Mouse (Mus musculus) MEL (cell line): ENCODE measurements around the gene Ss18l2. TPM values are rescaled to one million over a fixed set of nuclear protein-coding genes. Genes with fewer than 3 reads are reported as not detected.
A peak's percentile ranks its signal among the peaks of the same experiment; 100 is the strongest.

Experiments
- DNase-seq: peaks from one replicate; pipeline ENCODE4 v3.0.0; 2011; ENCODE audit warnings: low read depth, low spot score
- H3K27ac ChIP-seq: 2 replicates; pipeline ENCODE4 v1.5.1; 2012; ENCODE audit warnings: low read depth, mild to moderate bottlenecking, control low read depth, low read length, moderate library complexity; ENCODE audit not compliant: control insufficient read depth
- H3K27me3 ChIP-seq, 2 experiments: fragments of 150-350 bp in 1 of 2; sonication (generic) in 1 of 2; 2 replicates each; pipeline ENCODE4 v1.6.1; 2012; ENCODE audit warnings: low read length in 2 of 2, mild to moderate bottlenecking in 2 of 2, improper control_type of control experiment in 1 of 2, moderate library complexity in 1 of 2; ENCODE audit not compliant: insufficient read depth in 2 of 2, control insufficient read depth in 1 of 2
- H3K36me3 ChIP-seq, 2 experiments: 2 replicates each; pipeline ENCODE4 v1.6.1; 2012 to 2014; ENCODE audit warnings: low read length in 2 of 2, improper control_type of control experiment in 1 of 2, inconsistent platforms in 1 of 2, mild to moderate bottlenecking in 1 of 2; ENCODE audit not compliant: insufficient read depth in 2 of 2, control insufficient read depth in 1 of 2
- H3K4me1 ChIP-seq, 2 experiments: fragments of 150-350 bp in 1 of 2; sonication (generic) in 1 of 2; 2 replicates each; pipeline ENCODE4 v1.6.1; 2012; ENCODE audit warnings: low read length in 2 of 2, improper control_type of control experiment in 1 of 2, mild to moderate bottlenecking in 1 of 2; ENCODE audit not compliant: insufficient read depth in 2 of 2, control insufficient read depth in 1 of 2
- H3K4me3 ChIP-seq, 2 experiments: fragments of 150-350 bp in 1 of 2; sonication (generic) in 1 of 2; 2 replicates each; pipeline ENCODE4 v1.5.1; 2012; ENCODE audit warnings: low read depth in 2 of 2, low read length in 2 of 2, mild to moderate bottlenecking in 2 of 2, moderate library complexity in 2 of 2, control low read depth in 1 of 2, improper control_type of control experiment in 1 of 2; ENCODE audit not compliant: control insufficient read depth in 1 of 2, insufficient read depth in 1 of 2
- H3K79me2 ChIP-seq: 2 replicates; pipeline ENCODE4 v1.6.1; 2012; ENCODE audit warnings: mild to moderate bottlenecking, low read length, moderate library complexity; ENCODE audit not compliant: control insufficient read depth, poor library complexity, insufficient read depth
- H3K9ac ChIP-seq: 2 replicates; pipeline ENCODE4 v1.6.1; 2012; ENCODE audit warnings: low read depth, mild to moderate bottlenecking, control low read depth, low read length, moderate library complexity; ENCODE audit not compliant: control insufficient read depth, poor library complexity, severe bottlenecking
- H3K9me3 ChIP-seq: fragments of 150-350 bp; sonication (generic); replicated peaks from 2 replicates; pipeline ENCODE4 v1.6.1; 2012; ENCODE audit warnings: mild to moderate bottlenecking, low read length, improper control_type of control experiment, moderate library complexity; ENCODE audit not compliant: insufficient read depth
- CHD2 ChIP-seq: IDR thresholded peaks from 2 replicates; pipeline ENCODE4 v1.6.1; 2011; ENCODE audit warnings: low read length, improper control_type of control experiment
- CTCF ChIP-seq, 3 experiments: IDR thresholded peaks in 2 of 3; conservative IDR thresholded peaks in 1 of 3; 2 replicates each; pipeline ENCODE4 v1.5.1; 2011 to 2012; ENCODE audit warnings: low read length in 3 of 3, low read depth in 2 of 3, mild to moderate bottlenecking in 2 of 3, improper control_type of control experiment in 1 of 3, inconsistent platforms in 1 of 3, mixed read lengths in 1 of 3, moderate library complexity in 1 of 3; ENCODE audit not compliant: control insufficient read depth in 1 of 3, insufficient read depth in 1 of 3, poor library complexity in 1 of 3, severe bottlenecking in 1 of 3
- EP300 ChIP-seq, 2 experiments: IDR thresholded peaks; 2 replicates each; pipeline ENCODE4 v1.6.1; 2011; ENCODE audit warnings: improper control_type of control experiment in 2 of 2, low read length in 2 of 2, low read depth in 1 of 2, mild to moderate bottlenecking in 1 of 2
- HCFC1 ChIP-seq: IDR thresholded peaks from 2 replicates; pipeline ENCODE4 v1.6.1; 2012; ENCODE audit warnings: low read depth, mild to moderate bottlenecking, inconsistent platforms, low read length, improper control_type of control experiment, moderate library complexity
- MAFK ChIP-seq: IDR thresholded peaks from 2 replicates; pipeline ENCODE4 v1.6.1; 2011; ENCODE audit warnings: low read depth, mild to moderate bottlenecking, low read length, improper control_type of control experiment, borderline replicate concordance
- NELFE ChIP-seq: IDR thresholded peaks from 2 replicates; pipeline ENCODE4 v1.6.1; 2011; ENCODE audit warnings: low read depth, low read length, improper control_type of control experiment
- POLR2A ChIP-seq, 2 experiments: IDR thresholded peaks; 2 replicates each; pipeline ENCODE4 v1.6.1; 2011 to 2012; ENCODE audit warnings: low read length in 2 of 2, mild to moderate bottlenecking in 2 of 2, control low read depth in 1 of 2, improper control_type of control experiment in 1 of 2, low read depth in 1 of 2, moderate library complexity in 1 of 2; ENCODE audit not compliant: control insufficient read depth in 1 of 2, insufficient read depth in 1 of 2, poor library complexity in 1 of 2
- POLR2AphosphoS2 ChIP-seq: IDR thresholded peaks from 2 replicates; pipeline ENCODE4 v1.6.1; 2011; ENCODE audit warnings: low read length, improper control_type of control experiment
- SIN3A ChIP-seq: IDR thresholded peaks from 2 replicates; pipeline ENCODE4 v1.6.1; 2012; ENCODE audit warnings: low read length, improper control_type of control experiment, inconsistent platforms
- SMC3 ChIP-seq: IDR thresholded peaks from 2 replicates; pipeline ENCODE4 v1.6.1; 2011; ENCODE audit warnings: low read depth, low read length, improper control_type of control experiment
- TCF12 ChIP-seq: IDR thresholded peaks from 2 replicates; pipeline ENCODE4 v1.6.1; 2014; ENCODE audit warnings: low read depth, mild to moderate bottlenecking, inconsistent platforms, low read length, improper control_type of control experiment, moderate library complexity
- USF1 ChIP-seq: IDR thresholded peaks from 2 replicates; pipeline ENCODE4 v1.6.1; 2014; ENCODE audit warnings: low read depth, mild to moderate bottlenecking, inconsistent platforms, low read length, improper control_type of control experiment, moderate library complexity
- USF2 ChIP-seq, 2 experiments: IDR thresholded peaks; 2 replicates each; pipeline ENCODE4 v1.6.1; 2011 to 2012; ENCODE audit warnings: improper control_type of control experiment in 2 of 2, low read length in 2 of 2, borderline replicate concordance in 1 of 2, inconsistent platforms in 1 of 2, low read depth in 1 of 2, mild to moderate bottlenecking in 1 of 2; ENCODE audit not compliant: insufficient read depth in 1 of 2
- ZKSCAN1 ChIP-seq: IDR thresholded peaks from 2 replicates; pipeline ENCODE4 v1.6.1; 2012; ENCODE audit warnings: low read depth, mild to moderate bottlenecking, inconsistent platforms, low read length, improper control_type of control experiment, moderate library complexity
- ZNF384 ChIP-seq: IDR thresholded peaks from 2 replicates; pipeline ENCODE4 v1.6.1; 2012; ENCODE audit warnings: low read depth, mild to moderate bottlenecking, inconsistent platforms, low read length, improper control_type of control experiment
- polyA plus RNA-seq, 2 experiments: library from polyadenylated mRNA; stranded (reverse) in 1 of 2; unstranded in 1 of 2; fragments of >175 nt in 1 of 2; fragments of >200 nt in 1 of 2; gene quantifications; 2 replicates each; pipeline versions ENCODE4 v1.2.1 to v1.2.4; 2012; ENCODE audit warnings: low replicate concordance in 2 of 2, low read depth in 1 of 2; ENCODE audit not compliant: insufficient read length in 2 of 2, insufficient read depth in 1 of 2, missing spikeins in 1 of 2
- total RNA-seq: library from RNA; depleted of rRNA; stranded (reverse); fragments of 300-350 nt; gene quantifications from 2 replicates; pipeline ENCODE4 v1.2.3, GENCODE M21; 2012

Ss18l2 gene
- total and polyA plus RNA-seq, 3 experiments, result 47.8 to 48.5 TPM; not detected in 1

GRCm38 (mm10) chr9:121756785-121757184 lies 46.7 kb downstream of the Ss18l2 start:
- TF ChIP-seq POLR2A (IDR thresholded peaks at IDR 0.05; ENCODE audit: control insufficient read depth in 1 of 2, insufficient read depth in 1 of 2, low read depth in 1 of 2, low read length in 2 of 2, poor library complexity in 1 of 2) (no peak), SMC3 (no peak), USF1 (no peak)
- Histone ChIP-seq H3K9ac (no peak overlapping the region), H3K27me3 (no peaks in the 10 kb centered on the region), H3K4me1 (no peaks in the 10 kb centered on the region), H3K27ac (no peak overlapping the region), H3K4me3 (no peak overlapping the region), H3K79me2 (no peaks in the 10 kb centered on the region), H3K36me3 (peaks cover 0 to 14% of the 10 kb centered on the region in 2 experiments; a peak in 2 of 4 replicates), H3K9me3 (no peaks in the 10 kb centered on the region)
- no peak for DNase-seq

GRCm38 (mm10) chr9:121757432-121757831 lies 47.3 kb downstream of the Ss18l2 start:
- TF ChIP-seq ZNF384 (0 out of 2 replicates have a peak, but pooled peaks have one; percentile 6), CHD2 (no peak), SIN3A (no peak), POLR2AphosphoS2 (no peak), TCF12 (no peak), CTCF (IDR thresholded peaks at IDR 0.05 in 2 of 3, conservative IDR thresholded peaks at IDR 0.05 in 1 of 3; ENCODE audit: control insufficient read depth in 1 of 3, insufficient read depth in 1 of 3, low read depth in 2 of 3, low read length in 3 of 3, poor library complexity in 1 of 3, severe bottlenecking in 1 of 3) (no peak), ZKSCAN1 (no peak), EP300 (IDR thresholded peaks at IDR 0.05; ENCODE audit: low read depth in 1 of 2, low read length in 2 of 2) (no peak)
- DNase-seq, result peak; percentile 50
- H3K4me3 ChIP-seq, result no peak overlapping the region
- no peak overlapping the region for H3K27ac ChIP-seq
- H3K36me3 ChIP-seq, result peaks cover 0 to 13% of the 10 kb centered on the region in 2 experiments; a peak in 2 of 4 replicates
- no peak overlapping the region for H3K9ac ChIP-seq
- H3K27me3 ChIP-seq, result no peaks in the 10 kb centered on the region
- H3K4me1 ChIP-seq, result no peaks in the 10 kb centered on the region
- no peaks in the 10 kb centered on the region for H3K79me2 ChIP-seq
- H3K9me3 ChIP-seq, result no peaks in the 10 kb centered on the region

GRCm38 (mm10) chr9:121757835-121758814 lies 48.0 kb downstream of the Ss18l2 start:
- Histone ChIP-seq H3K36me3 (peaks cover 0 to 13% of the 10 kb centered on the region in 2 experiments; a peak in 2 of 4 replicates), H3K4me1 (no peaks in the 10 kb centered on the region), H3K79me2 (no peaks in the 10 kb centered on the region), H3K9ac (no peak overlapping the region), H3K4me3 (no peak overlapping the region), H3K27ac (no peak overlapping the region), H3K9me3 (no peaks in the 10 kb centered on the region), H3K27me3 (no peaks in the 10 kb centered on the region)
- TF ChIP-seq MAFK (no peak), NELFE (no peak), HCFC1 (no peak), POLR2AphosphoS2 (peak; percentile 70; the same call in 1 of the 2 replicates), USF2 (IDR thresholded peaks at IDR 0.05; ENCODE audit: borderline replicate concordance in 1 of 2, insufficient read depth in 1 of 2, low read depth in 1 of 2, low read length in 2 of 2) (no peak)
- DNase-seq, result peak; percentile 14
